Mouse (Mus musculus) lung, adult 2 months (tissue): Measurements from ENCODE around the gene Coq5.

ENCODE experiments used
- CTCF ChIP-seq: fragments of 200-500 bp; IDR thresholded peaks from 2 replicates; pipeline ENCODE4 v1.5.1; 2011; ENCODE audit warnings: mild to moderate bottlenecking, low read length, control low read depth; ENCODE audit not compliant: insufficient read depth
- POLR2A ChIP-seq: fragments of 200-500 bp; IDR thresholded peaks from 2 replicates; pipeline ENCODE4 v1.6.1; 2011; ENCODE audit warnings: low read depth, mild to moderate bottlenecking, control low read depth, low read length, borderline replicate concordance; ENCODE audit errors: extremely low read depth

DNA sequence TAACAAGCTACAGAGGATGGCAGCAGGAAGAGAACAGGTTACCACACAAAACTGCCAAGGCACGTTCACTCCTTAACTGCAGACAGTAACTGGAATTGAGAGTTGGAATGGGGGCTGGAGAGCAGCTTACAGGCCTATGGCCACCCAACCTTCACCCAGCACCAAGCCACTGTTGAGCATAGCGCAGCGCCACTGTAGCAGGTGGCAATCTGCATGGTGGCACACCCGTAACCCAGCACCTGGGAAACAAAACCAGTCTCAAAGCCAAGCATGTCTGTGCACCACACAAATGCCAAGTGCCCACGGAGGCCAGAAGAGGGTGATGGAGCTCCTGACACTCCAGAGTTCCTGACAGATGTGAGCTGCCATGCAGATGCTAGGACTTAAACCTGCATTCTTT lies 13.1 kb upstream of the Coq5 start:
- TF ChIP-seq CTCF, result no peak
- TF ChIP-seq POLR2A, result no peak
